Mouse (Mus musculus): ENCODE results near the gene Zap70.

GRCm38 (mm10) chr1:36714311-36714710 lies 47.3 kb upstream of the Zap70 start, which contains the start of gene Actr1b:
- no peak for TF ChIP-seq POLR2AphosphoS5 (IDR thresholded peaks at IDR 0.05; ENCODE audit: insufficient replicate concordance, low read depth, low read length)
- no peak for TF ChIP-seq CTCF (IDR thresholded peaks at IDR 0.05; ENCODE audit: low read depth, low read length)
